Mouse (Mus musculus) olfactory bulb, adult 2 months (tissue): Measurements from ENCODE around the gene Man1c1. TPM values are rescaled to one million over a fixed set of nuclear protein-coding genes. Genes with fewer than 3 reads are reported as not detected.

Source experiments
- H3K27ac ChIP-seq: fragments of 200-500 bp; 2 replicates; pipeline ENCODE4 v1.5.1; 2012; ENCODE audit warnings: low read depth, low read length; ENCODE audit not compliant: insufficient read depth
- H3K4me1 ChIP-seq: fragments of 200-500 bp; 2 replicates; pipeline ENCODE4 v1.6.1; 2012; ENCODE audit warnings: low read length; ENCODE audit not compliant: control insufficient read depth, insufficient read depth
- H3K4me3 ChIP-seq: fragments of 200-500 bp; 2 replicates; pipeline ENCODE4 v1.5.1; 2012; ENCODE audit warnings: mild to moderate bottlenecking, low read depth, low read length, moderate library complexity; ENCODE audit not compliant: insufficient read depth
- CTCF ChIP-seq: fragments of 200-500 bp; IDR thresholded peaks from 2 replicates; pipeline ENCODE4 v1.5.1; 2012; ENCODE audit warnings: low read depth, mild to moderate bottlenecking, low read length, moderate library complexity; ENCODE audit not compliant: insufficient read depth
- POLR2A ChIP-seq: fragments of 200-500 bp; IDR thresholded peaks from 2 replicates; pipeline ENCODE4 v1.6.1; 2012; ENCODE audit warnings: mild to moderate bottlenecking, low read depth, low read length, moderate library complexity; ENCODE audit not compliant: insufficient read depth
- WGBS: fragments of 180-500 bp; shearing (Covaris S2); methylation state at CpG from one replicate; pipeline ENCODE4 v1.1.7; 2018; 5-methylcytosine and 5-hydroxymethylcytosine counted together
- polyA plus RNA-seq: library from polyadenylated mRNA; stranded (reverse); fragments of >200 nt; gene quantifications from 2 replicates; pipeline ENCODE4 v1.2.4, GENCODE M21; 2012; ENCODE audit warnings: low replicate concordance; ENCODE audit not compliant: missing spikeins, insufficient read depth, insufficient read length

The Man1c1 gene
- polyA plus RNA-seq, 1 experiment, result not detected

GRCm38 (mm10) chr4:134702981-134703834, 882 bp downstream of the Man1c1 start:
- Histone ChIP-seq H3K4me1 (peaks cover 29% of the 10 kb centered on the region), H3K4me3 (peak overlapping the region; percentile 57), H3K27ac (no peak overlapping the region)
- WGBS, result 2% methylated on average over 90 of the region's 90 CpGs
- no peak for TF ChIP-seq CTCF
- TF ChIP-seq POLR2A, result no peak

DNA sequence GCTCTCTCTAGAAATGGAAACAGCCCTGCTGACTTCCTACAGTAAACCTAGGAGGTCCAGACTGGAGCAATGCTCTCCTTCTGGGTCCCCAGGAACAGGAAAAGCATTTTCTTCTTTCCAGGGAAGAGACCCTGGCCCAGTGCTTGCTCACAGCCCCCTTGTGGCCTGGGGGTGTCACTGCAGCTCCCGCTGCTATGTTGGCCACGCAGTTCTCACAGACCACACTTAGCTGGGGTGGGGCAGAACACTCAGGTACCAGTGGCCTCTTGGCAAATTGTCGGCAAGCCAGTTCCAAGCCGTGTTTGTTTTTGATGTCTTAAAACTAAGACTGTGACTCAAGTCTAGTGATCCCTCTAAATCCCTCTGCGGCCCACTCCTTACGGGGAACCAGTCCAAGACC, 2.2 kb downstream of the Man1c1 start:
- TF ChIP-seq CTCF (peak; percentile 86), POLR2A (no peak)
- Histone ChIP-seq H3K27ac (no peak overlapping the region), H3K4me1 (peaks cover 29% of the 10 kb centered on the region), H3K4me3 (peak overlapping the region; percentile 11; the same call in 1 of the 2 replicates)
- WGBS, result 23% methylated on average over 6 of the region's 6 CpGs

- no peak for TF ChIP-seq CTCF
- TF ChIP-seq POLR2A, result no peak
- H3K4me1 ChIP-seq, result peaks cover 29% of the 10 kb centered on the region
- no peak overlapping the region for H3K4me3 ChIP-seq
- 89% methylated on average over 2 of the region's 2 CpGs for WGBS
- H3K27ac ChIP-seq, result no peak overlapping the region
Observed at GRCm38 (mm10) chr4:134700911-134701310, 3.2 kb downstream of the Man1c1 start.

DNA sequence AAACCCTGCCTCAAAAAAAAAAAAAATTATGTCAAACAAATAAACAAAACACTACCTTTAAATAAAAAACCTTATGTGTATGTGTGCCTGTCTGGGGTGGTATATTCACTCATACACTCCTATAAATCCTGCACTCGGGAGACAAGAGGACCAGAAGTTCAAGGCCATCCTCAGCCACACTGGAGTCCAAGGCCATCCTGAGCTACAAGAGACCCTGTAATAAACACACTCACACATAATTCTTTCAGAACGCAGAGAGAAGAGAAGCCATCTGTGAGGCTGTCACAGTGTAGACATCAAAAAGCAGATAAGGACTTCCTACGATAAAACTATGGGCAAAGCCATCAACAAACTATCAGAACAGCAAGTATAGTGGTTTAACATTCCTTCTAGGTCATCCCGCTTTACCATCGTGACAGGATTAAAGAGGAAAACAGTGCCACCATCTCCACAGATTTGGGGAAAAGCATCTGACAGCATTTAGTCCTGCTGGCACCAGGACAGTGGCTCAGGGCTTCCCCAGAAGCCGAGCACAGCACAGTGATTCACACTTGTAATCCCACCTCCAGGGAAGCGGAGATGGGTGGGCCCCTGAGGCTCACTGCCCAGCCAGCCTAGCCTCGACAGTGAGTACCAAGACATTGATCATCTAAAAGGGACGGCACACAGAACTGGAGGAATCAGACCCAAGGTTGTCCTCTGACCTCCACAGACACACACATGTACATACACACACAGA, 10.7 kb downstream of the Man1c1 start:
- TF ChIP-seq POLR2A (no peak), CTCF (no peak)
- WGBS, result 90% methylated on average over 9 of the region's 9 CpGs
- Histone ChIP-seq H3K4me1 (no peaks in the 10 kb centered on the region), H3K4me3 (no peak overlapping the region), H3K27ac (no peak overlapping the region)

DNA sequence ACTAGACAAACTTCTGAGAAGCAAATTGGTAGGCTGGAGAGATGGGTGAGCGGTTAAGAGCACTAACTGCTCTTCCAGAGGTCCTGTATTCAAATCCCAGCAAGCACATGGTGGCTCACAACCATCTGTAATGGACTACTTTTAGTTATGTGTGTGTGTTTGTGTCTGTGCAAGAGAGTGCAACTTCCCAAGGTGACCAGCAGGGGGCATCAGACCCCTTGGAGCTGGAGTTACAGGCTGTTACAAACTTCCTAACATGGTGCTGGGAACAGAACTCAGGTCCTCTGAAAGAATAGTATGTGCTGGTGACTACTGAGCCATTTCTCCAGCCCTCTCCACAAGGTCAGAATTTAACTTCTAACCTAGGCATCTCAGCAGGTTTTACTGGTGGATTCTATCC, 11.7 kb downstream of the Man1c1 start:
- Histone ChIP-seq H3K4me3 (no peak overlapping the region), H3K27ac (no peak overlapping the region), H3K4me1 (no peaks in the 10 kb centered on the region)
- TF ChIP-seq POLR2A (no peak), CTCF (no peak)
- 100% methylated on average over 1 of the region's 1 CpGs for WGBS

DNA sequence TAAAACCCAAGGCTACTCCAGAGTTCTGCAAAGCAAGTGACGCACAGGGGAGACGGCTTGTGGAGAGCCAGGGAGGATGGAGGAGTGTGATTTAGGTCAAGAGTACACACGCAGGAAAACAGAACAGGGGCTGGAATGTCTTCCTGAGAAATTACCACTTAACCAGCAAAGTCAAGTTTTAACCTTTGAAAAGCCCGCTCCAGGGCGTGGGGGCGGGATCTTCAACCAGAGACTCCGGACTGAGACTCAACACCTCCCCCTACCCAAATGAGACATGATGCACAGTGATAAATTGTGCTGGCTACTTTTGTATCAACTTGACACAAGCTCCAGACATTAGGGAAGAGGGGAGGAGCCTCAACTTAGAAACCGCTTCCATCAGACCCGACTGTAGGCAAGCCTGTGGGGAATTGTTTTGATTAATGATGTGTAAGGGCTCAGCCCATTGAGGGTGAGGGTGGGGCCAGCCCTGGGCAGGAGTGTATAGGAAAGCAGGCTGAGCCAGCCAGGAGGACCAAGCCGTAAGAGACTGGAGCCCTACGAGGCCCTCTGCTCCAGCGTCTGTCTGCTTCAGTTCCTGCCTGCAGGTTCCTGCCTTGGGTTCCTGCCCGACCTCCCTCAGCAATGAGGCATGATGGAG, 17.9 kb downstream of the Man1c1 start:
- Histone ChIP-seq H3K4me3 (no peak overlapping the region), H3K4me1 (0 out of 2 replicates have a peak, but pooled peaks cover 6% of the 10 kb centered on the region), H3K27ac (no peak overlapping the region)
- TF ChIP-seq POLR2A, result no peak
- no peak for TF ChIP-seq CTCF
- 87% methylated on average over 13 of the region's 13 CpGs for WGBS

- TF ChIP-seq POLR2A (no peak), CTCF (no peak)
- no peak overlapping the region for H3K4me3 ChIP-seq
- WGBS, result 86% methylated on average over 9 of the region's 9 CpGs
- H3K27ac ChIP-seq, result no peak overlapping the region
- H3K4me1 ChIP-seq, result 0 out of 2 replicates have a peak, but pooled peaks cover 6% of the 10 kb centered on the region
Observed at GRCm38 (mm10) chr4:134684637-134685338, 19.3 kb downstream of the Man1c1 start.

DNA sequence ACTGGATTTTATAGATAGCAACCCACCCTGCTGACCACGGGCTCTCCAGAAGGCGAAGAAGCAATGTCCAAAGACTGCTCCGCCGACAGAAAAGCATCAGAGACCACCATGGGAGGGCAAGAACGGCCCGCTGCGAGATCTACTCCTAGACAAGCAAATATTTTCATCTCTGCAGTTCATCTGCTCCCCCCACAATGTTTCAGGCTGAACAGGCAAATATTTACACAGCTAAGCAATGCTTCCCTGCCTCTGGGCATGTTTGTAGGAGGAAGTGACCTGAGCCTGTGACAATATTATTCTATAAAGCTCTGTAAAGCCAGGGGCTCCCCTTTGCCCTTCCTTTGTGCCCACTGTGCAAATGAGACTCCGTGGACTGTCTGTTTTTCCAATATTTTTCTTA, 20.2 kb downstream of the Man1c1 start:
- no peak overlapping the region for H3K27ac ChIP-seq
- no peak overlapping the region for H3K4me3 ChIP-seq
- TF ChIP-seq POLR2A (no peak), CTCF (no peak)
- H3K4me1 ChIP-seq, result 0 out of 2 replicates have a peak, but pooled peaks cover 6% of the 10 kb centered on the region
- 89% methylated on average over 8 of the region's 8 CpGs for WGBS

DNA sequence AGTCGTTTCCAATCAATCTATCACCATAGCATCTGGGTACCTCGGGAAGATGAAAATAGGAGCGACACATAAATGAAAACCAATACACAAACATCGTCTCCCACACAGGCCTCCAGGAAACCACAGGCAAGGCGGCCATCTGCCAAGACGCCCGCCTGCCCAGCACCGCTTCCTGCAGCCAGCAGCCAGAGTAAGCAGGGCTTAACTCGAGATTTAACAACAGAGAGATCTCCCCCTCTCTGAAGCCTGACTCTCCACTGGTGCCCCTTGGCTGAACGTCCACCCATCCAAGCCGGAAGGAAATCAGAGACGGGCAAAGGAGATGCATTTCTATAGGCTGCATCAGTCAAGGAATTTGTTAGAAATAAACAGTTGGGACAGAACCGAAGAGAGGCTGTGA, 21.1 kb downstream of the Man1c1 start:
- Histone ChIP-seq H3K27ac (no peak overlapping the region), H3K4me1 (peaks cover 8% of the 10 kb centered on the region; the same call in 1 of the 2 replicates), H3K4me3 (no peak overlapping the region)
- TF ChIP-seq CTCF, result no peak
- WGBS, result 58% methylated on average over 13 of the region's 13 CpGs
